Mouse (Mus musculus) ES-Bruce4 (cell line): ENCODE measurements around the gene Antxr1.

Experiments
- CTCF ChIP-seq: IDR thresholded peaks from one replicate; pipeline ENCODE4 v1.8.1; 2011; ENCODE audit warnings: low read depth, low read length
- EP300 ChIP-seq: IDR thresholded peaks from 2 replicates; pipeline ENCODE4 v1.6.1; 2011; ENCODE audit warnings: low read depth, low read length; ENCODE audit not compliant: insufficient read depth

DNA sequence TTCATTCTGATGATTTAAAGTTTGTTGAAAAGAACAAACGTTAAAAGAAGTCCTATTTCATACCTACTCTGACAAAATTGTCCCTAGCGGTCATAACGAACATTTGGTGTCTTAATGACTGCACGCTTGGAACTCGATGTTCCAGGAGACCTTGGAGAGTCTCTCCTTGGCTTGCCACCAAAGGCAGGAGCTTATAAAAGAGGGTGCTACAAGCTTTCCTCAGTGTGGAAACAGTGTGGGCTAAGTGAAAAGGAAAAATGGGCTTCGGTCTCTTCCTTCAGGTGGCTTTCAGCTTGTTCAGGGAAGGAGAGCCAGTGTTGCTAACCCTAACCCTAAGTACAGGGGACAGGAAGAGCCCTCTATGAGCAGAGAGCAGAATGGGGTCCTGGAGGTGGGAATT lies 164.7 kb downstream of the Antxr1 start:
- TF ChIP-seq EP300: no peak
- no peak for TF ChIP-seq CTCF
